Mouse (Mus musculus) stomach, embryonic 15.5 days (tissue): ENCODE results near the gene Thap4. TPM values are rescaled to one million over a fixed set of nuclear protein-coding genes. Genes with fewer than 3 reads are reported as not detected.

Experiments used
- ATAC-seq: fragments of 200-750 bp; cut with Nextera tagmentation; 2 replicates; pipeline ENCODE4 v1.8.0; 2017; ENCODE audit warnings: low read depth, moderate number of reproducible peaks, moderate TSS enrichment; ENCODE audit not compliant: insufficient read depth, low FRiP score
- H3K27ac ChIP-seq: fragments of 300-500 bp; sonication (generic); 2 replicates; pipeline ENCODE4 v1.5.1; 2015; ENCODE audit warnings: mild to moderate bottlenecking, inconsistent platforms
- H3K27me3 ChIP-seq: fragments of 300-500 bp; sonication (generic); replicated peaks from 2 replicates; pipeline ENCODE4 v1.6.1; 2015; ENCODE audit warnings: inconsistent platforms
- H3K36me3 ChIP-seq: fragments of 300-500 bp; sonication (generic); 2 replicates; pipeline ENCODE4 v1.6.1; 2015; ENCODE audit warnings: inconsistent platforms
- H3K4me1 ChIP-seq: fragments of 300-500 bp; sonication (generic); 2 replicates; pipeline ENCODE4 v1.6.1; 2015; ENCODE audit warnings: inconsistent platforms
- H3K4me2 ChIP-seq: fragments of 300-500 bp; sonication (generic); 2 replicates; pipeline ENCODE4 v1.6.1; 2015; ENCODE audit warnings: mild to moderate bottlenecking, inconsistent platforms
- H3K4me3 ChIP-seq: fragments of 300-500 bp; sonication (generic); replicated peaks from 2 replicates; pipeline ENCODE4 v1.5.1; 2015; ENCODE audit warnings: inconsistent platforms
- H3K9ac ChIP-seq: fragments of 300-500 bp; sonication (generic); 2 replicates; pipeline ENCODE4 v1.6.1; 2015; ENCODE audit warnings: inconsistent platforms
- H3K9me3 ChIP-seq: fragments of 300-500 bp; sonication (generic); 2 replicates; pipeline ENCODE4 v1.6.1; 2016; ENCODE audit warnings: inconsistent platforms
- WGBS: fragments of 180-500 bp; shearing (Covaris S2); methylation state at CpG from one replicate; pipeline ENCODE4 v1.1.7; 2015; 5-methylcytosine and 5-hydroxymethylcytosine counted together
- polyA plus RNA-seq: library from polyadenylated mRNA; unstranded; fragments of >200 nt; fragmentation: Nextera tagmentation; extraction: Ambion mirVana; gene quantifications from 2 replicates; pipeline ENCODE4 v1.2.1, GENCODE M21; 2015

The Thap4 gene
- polyA plus RNA-seq, 1 experiment from 2014 or later: 54.0 TPM

DNA sequence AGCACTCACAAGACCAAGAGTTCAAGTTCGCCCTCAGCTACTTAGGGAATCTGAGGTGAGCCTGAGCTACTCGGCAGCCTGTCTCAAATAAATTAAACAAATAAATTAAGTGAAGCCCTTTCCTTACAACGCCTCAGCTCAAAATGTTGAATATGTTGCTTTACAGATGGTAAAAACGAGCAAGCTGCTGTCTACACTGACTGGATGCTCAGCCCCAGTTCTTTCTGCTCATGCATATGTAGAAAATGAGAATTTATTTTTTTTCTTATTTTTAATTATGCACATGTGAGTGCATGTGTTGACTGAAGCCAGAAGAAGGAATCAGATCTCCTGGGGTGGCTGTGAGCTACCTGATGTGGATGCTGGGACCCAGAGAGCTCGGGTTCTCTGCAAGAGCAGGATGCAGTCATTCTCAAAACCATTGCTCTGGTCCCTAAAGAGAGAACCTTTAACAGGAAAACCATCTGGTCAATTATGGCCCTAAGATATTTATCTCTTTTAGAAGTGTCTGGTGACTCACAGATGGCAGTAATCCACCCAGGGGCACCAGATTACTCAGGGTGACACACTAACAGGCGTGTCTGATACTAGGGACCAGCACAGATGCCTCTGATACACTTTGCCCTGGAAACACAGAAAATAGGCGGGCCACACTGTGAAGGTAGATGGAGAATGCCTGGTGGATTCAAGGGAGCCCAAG, 98.2 kb downstream of the Thap4 start:
- no peaks in the 10 kb centered on the region for H3K36me3 ChIP-seq
- H3K4me3 ChIP-seq: no peak overlapping the region
- H3K27ac ChIP-seq: no peak overlapping the region
- ATAC-seq: no peak
- H3K9me3 ChIP-seq: no peaks in the 10 kb centered on the region
- 67% methylated on average over 7 of the region's 7 CpGs for WGBS
- no peak overlapping the region for H3K4me2 ChIP-seq
- no peaks in the 10 kb centered on the region for H3K27me3 ChIP-seq
- no peak overlapping the region for H3K9ac ChIP-seq
- no peaks in the 10 kb centered on the region for H3K4me1 ChIP-seq

DNA sequence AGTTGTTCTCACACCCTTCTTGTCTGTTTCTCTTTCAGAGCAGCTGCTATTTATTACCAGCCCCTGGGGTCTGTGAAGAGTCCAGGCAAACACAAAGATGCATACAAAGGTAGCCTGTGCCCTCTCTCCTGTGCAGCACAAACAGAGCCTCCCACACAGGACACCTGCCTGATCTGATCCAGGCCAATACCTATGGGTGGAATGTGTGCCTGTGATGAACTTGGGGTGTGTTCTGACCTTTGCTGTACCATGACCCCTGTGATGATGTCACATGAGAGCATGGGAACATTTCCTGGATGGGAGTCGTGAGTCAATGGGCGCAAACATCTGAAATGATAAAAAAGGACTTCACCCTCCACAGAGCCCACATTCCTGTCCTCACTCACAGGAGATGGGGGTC, 99.9 kb downstream of the Thap4 start:
- Histone ChIP-seq H3K4me2 (no peak overlapping the region), H3K36me3 (no peaks in the 10 kb centered on the region), H3K4me3 (no peak overlapping the region), H3K9me3 (no peaks in the 10 kb centered on the region), H3K9ac (no peak overlapping the region), H3K27ac (no peak overlapping the region), H3K4me1 (no peaks in the 10 kb centered on the region), H3K27me3 (no peaks in the 10 kb centered on the region)
- WGBS: 70% methylated on average over 2 of the region's 2 CpGs
- ATAC-seq: no peak

DNA sequence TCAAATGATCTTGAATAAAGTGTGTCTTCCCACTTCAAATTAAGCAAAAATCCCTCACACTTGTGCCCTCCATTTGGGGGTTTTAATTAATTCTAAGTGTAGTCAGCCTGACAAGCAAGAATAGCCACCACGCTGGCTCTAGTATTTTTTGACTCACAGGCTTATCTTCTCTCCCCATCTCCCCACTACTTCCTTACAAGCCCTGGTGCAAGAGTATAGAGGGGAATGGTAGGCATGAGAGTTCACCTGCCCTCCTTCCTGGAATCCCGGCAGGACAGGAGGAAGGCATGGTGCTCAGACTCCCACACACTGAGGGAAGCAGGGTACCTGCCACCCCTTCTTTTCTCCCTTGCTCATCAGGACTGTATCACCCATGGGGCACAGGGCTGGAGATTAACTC, 100.4 kb downstream of the Thap4 start:
- Histone ChIP-seq H3K27me3 (no peaks in the 10 kb centered on the region), H3K9ac (no peak overlapping the region), H3K9me3 (no peaks in the 10 kb centered on the region), H3K4me1 (no peaks in the 10 kb centered on the region), H3K4me3 (no peak overlapping the region), H3K4me2 (no peak overlapping the region), H3K27ac (no peak overlapping the region), H3K36me3 (no peaks in the 10 kb centered on the region)
- no peak for ATAC-seq
- WGBS: 46% methylated on average over 2 of the region's 2 CpGs

Other genes starting within 250 kb of the Thap4 start
- 6.1 and 7.2 TPM in 2 replicates for gene Farp2, start 242.8 kb downstream of the Thap4 start, polyA plus RNA-seq
- gene Stk25, start 96.2 kb downstream of the Thap4 start, polyA plus RNA-seq: 155 and 157 TPM in 2 replicates
- gene Bok, start 69.2 kb downstream of the Thap4 start, polyA plus RNA-seq: 70.8 and 79.6 TPM in 2 replicates
- gene Atg4b, start 3.4 kb downstream of the Thap4 start, polyA plus RNA-seq: 74.5 and 81.2 TPM in 2 replicates
- gene Dtymk, start 47.1 kb upstream of the Thap4 start, polyA plus RNA-seq: 228 and 237 TPM in 2 replicates
- 18.3 and 20.2 TPM in 2 replicates for gene Ing5, start 49.1 kb upstream of the Thap4 start, polyA plus RNA-seq
- gene D2hgdh, start 70.0 kb upstream of the Thap4 start, polyA plus RNA-seq: 13.0 and 15.7 TPM in 2 replicates
- 0.06 TPM in 1 of 2 replicates, not detected in the other for gene Gal3st2, start 106.4 kb upstream of the Thap4 start, polyA plus RNA-seq
- 0.08 TPM in 1 of 2 replicates, not detected in the other for gene Gal3st2b, start 163.4 kb upstream of the Thap4 start, polyA plus RNA-seq
- not detected in 2 replicates for gene Gal3st2c, start 235.6 kb upstream of the Thap4 start, polyA plus RNA-seq